Mouse (Mus musculus) midbrain, postnatal 0 days (tissue): ENCODE data around the gene Edaradd. TPM values are rescaled to one million over a fixed set of nuclear protein-coding genes. Genes with fewer than 3 reads are reported as not detected.

Experiments
- ATAC-seq: fragments of 200-750 bp; cut with Nextera tagmentation; 2 replicates; pipeline ENCODE4 v1.8.0; 2017; ENCODE audit warnings: moderate number of reproducible peaks, mild to moderate bottlenecking, moderate TSS enrichment, moderate library complexity; ENCODE audit not compliant: low FRiP score
- DNase-seq: peaks from one replicate; pipeline ENCODE4 v3.0.0-alpha.2; 2015; ENCODE audit warnings: low spot score
- H3K27ac ChIP-seq: fragments of 300-500 bp; sonication (generic); 2 replicates; pipeline ENCODE4 v1.5.1; 2014; ENCODE audit warnings: low read depth, mild to moderate bottlenecking, low read length, mixed read lengths
- H3K27me3 ChIP-seq: fragments of 300-500 bp; sonication (generic); 2 replicates; pipeline ENCODE4 v1.6.1; 2014; ENCODE audit warnings: low read length, control low read depth, mixed read lengths; ENCODE audit not compliant: insufficient read depth
- H3K36me3 ChIP-seq: fragments of 300-500 bp; sonication (generic); 2 replicates; pipeline ENCODE4 v1.6.1; 2014; ENCODE audit warnings: low read length, control low read depth, mixed read lengths; ENCODE audit not compliant: insufficient read depth
- H3K4me1 ChIP-seq: fragments of 300-500 bp; sonication (generic); 2 replicates; pipeline ENCODE4 v1.6.1; 2014; ENCODE audit warnings: mild to moderate bottlenecking, control low read depth, antibody characterized with exemption, low read length, mixed read lengths; ENCODE audit not compliant: insufficient read depth
- H3K4me2 ChIP-seq: fragments of 300-500 bp; sonication (generic); 2 replicates; pipeline ENCODE4 v1.6.1; 2014; ENCODE audit warnings: low read depth, mild to moderate bottlenecking, low read length, mixed read lengths; ENCODE audit not compliant: poor library complexity, severe bottlenecking
- H3K4me3 ChIP-seq: fragments of 300-500 bp; sonication (generic); 2 replicates; pipeline ENCODE4 v1.5.1; 2014; ENCODE audit warnings: low read depth, mild to moderate bottlenecking, low read length, moderate library complexity
- H3K9ac ChIP-seq: fragments of 300-500 bp; sonication (generic); replicated peaks from 2 replicates; pipeline ENCODE4 v1.6.1; 2014; ENCODE audit warnings: mild to moderate bottlenecking, low read length, moderate library complexity, mixed read lengths; ENCODE audit not compliant: poor library complexity, severe bottlenecking
- H3K9me3 ChIP-seq: fragments of 300-500 bp; sonication (generic); 2 replicates; pipeline ENCODE4 v1.6.1; 2016; ENCODE audit warnings: low read length, control low read depth
- CTCF ChIP-seq: IDR thresholded peaks from 2 replicates; pipeline ENCODE4 v1.5.1; 2016; ENCODE audit warnings: antibody characterized with exemption, mild to moderate bottlenecking
- WGBS: fragments of 180-500 bp; shearing (Covaris S2); extraction: QIAGEN DNeasy Blood & Tissue Kit; methylation state at CpG from one replicate; pipeline ENCODE4 v1.1.7; 2014; 5-methylcytosine and 5-hydroxymethylcytosine counted together
- polyA plus RNA-seq: library from polyadenylated mRNA; unstranded; fragments of >200 nt; fragmentation: Nextera tagmentation; extraction: Ambion mirVana; gene quantifications from 2 replicates; pipeline ENCODE4 v1.2.1, GENCODE M21; 2015
- total RNA-seq: library from RNA; depleted of rRNA; stranded (reverse); fragments of >200 nt; gene quantifications from 2 replicates; pipeline ENCODE4 v1.2.3, GENCODE M21; 2014

Gene Edaradd
- total and polyA plus RNA-seq, 2 experiments from 2014 or later, result 1.4 TPM

- peak overlapping the region; percentile 70 for H3K9ac ChIP-seq
- H3K4me1 ChIP-seq, result peaks cover 3% of the 10 kb centered on the region; the same call in 1 of the 2 replicates
- TF ChIP-seq CTCF, result no peak
- H3K27me3 ChIP-seq, result no peaks in the 10 kb centered on the region
- peak overlapping the region; percentile 77 for H3K27ac ChIP-seq
- no peaks in the 10 kb centered on the region for H3K9me3 ChIP-seq
- peak overlapping the region; percentile 58 for H3K4me2 ChIP-seq
- ATAC-seq (peak; percentile 64), DNase-seq (peak; percentile 34)
- WGBS, result 2% methylated on average over 7 of the region's 7 CpGs
- H3K4me3 ChIP-seq, result peak overlapping the region; percentile 55
- H3K36me3 ChIP-seq, result peaks cover 5% of the 10 kb centered on the region
These were observed 58.5 kb downstream of the Edaradd start for GRCm38 (mm10) chr13:12461730-12462119.

- Histone ChIP-seq H3K27me3 (no peaks in the 10 kb centered on the region), H3K9me3 (no peaks in the 10 kb centered on the region), H3K9ac (peak overlapping the region; percentile 70), H3K4me3 (peak overlapping the region; percentile 55), H3K4me1 (peaks cover 3% of the 10 kb centered on the region; the same call in 1 of the 2 replicates), H3K36me3 (peaks cover 10% of the 10 kb centered on the region), H3K27ac (peak overlapping the region; percentile 77), H3K4me2 (peak overlapping the region; percentile 58)
- under 1% methylated on average over 59 of the region's 59 CpGs for WGBS
- DNase-seq (peak; percentile 90), ATAC-seq (peak; percentile 94)
- TF ChIP-seq CTCF, result no peak
These were observed 59.1 kb downstream of the Edaradd start for GRCm38 (mm10) chr13:12460881-12461729.

- WGBS, result 7% methylated on average over 8 of the region's 8 CpGs
- peak; percentile 38 for TF ChIP-seq CTCF
- 0 out of 2 replicates have a peak, but pooled peaks have one; percentile 2 for ATAC-seq
- H3K4me3 ChIP-seq, result peak overlapping the region; percentile 55
- H3K9ac ChIP-seq, result peak overlapping the region; percentile 70
- H3K36me3 ChIP-seq, result peaks cover 12% of the 10 kb centered on the region
- peaks cover 3% of the 10 kb centered on the region; the same call in 1 of the 2 replicates for H3K4me1 ChIP-seq
- H3K27ac ChIP-seq, result peak overlapping the region; percentile 77; the same call in 1 of the 2 replicates
- H3K9me3 ChIP-seq, result no peaks in the 10 kb centered on the region
- peak overlapping the region; percentile 58 for H3K4me2 ChIP-seq
- H3K27me3 ChIP-seq, result no peaks in the 10 kb centered on the region
- peak; percentile 51 for DNase-seq
These were observed 59.8 kb downstream of the Edaradd start for GRCm38 (mm10) chr13:12460443-12460842.

GRCm38 (mm10) chr13:12456711-12457110 is 63.5 kb downstream of the Edaradd start:
- no peak overlapping the region for H3K27ac ChIP-seq
- ATAC-seq, result no peak

GRCm38 (mm10) chr13:12454686-12455390 is 65.4 kb downstream of the Edaradd start:
- no peak for ATAC-seq

More at GRCm38 (mm10) chr13:12456711-12457110, 63.5 kb downstream of the Edaradd start:
- 85% methylated on average over 7 of the region's 7 CpGs for WGBS
- Histone ChIP-seq H3K4me3 (no peak overlapping the region), H3K9ac (no peak overlapping the region), H3K9me3 (no peaks in the 10 kb centered on the region), H3K4me1 (peaks cover 3% of the 10 kb centered on the region; the same call in 1 of the 2 replicates), H3K27me3 (no peaks in the 10 kb centered on the region), H3K4me2 (no peak overlapping the region), H3K36me3 (peaks cover 37% of the 10 kb centered on the region)
- DNase-seq, result no peak
- TF ChIP-seq CTCF, result no peak

More at GRCm38 (mm10) chr13:12454686-12455390, 65.4 kb downstream of the Edaradd start:
- no peak overlapping the region for H3K4me3 ChIP-seq
- no peak for DNase-seq
- H3K27ac ChIP-seq, result no peak overlapping the region
- WGBS, result 80% methylated on average over 7 of the region's 7 CpGs
- H3K9ac ChIP-seq, result no peak overlapping the region
- no peaks in the 10 kb centered on the region for H3K9me3 ChIP-seq
- H3K27me3 ChIP-seq, result no peaks in the 10 kb centered on the region
- peaks cover 1% of the 10 kb centered on the region; the same call in 1 of the 2 replicates for H3K4me1 ChIP-seq
- peaks cover 48% of the 10 kb centered on the region for H3K36me3 ChIP-seq
- H3K4me2 ChIP-seq, result no peak overlapping the region
- no peak for TF ChIP-seq CTCF
